Mouse (Mus musculus) spleen, postnatal 4 days (tissue): ENCODE data around the gene Samd8.

Experiments used
- DNase-seq, 2 experiments: peaks; one replicate each; pipeline ENCODE4 v3.0.0; 2022; ENCODE audit warnings: low spot score in 2 of 2

The Samd8 gene

GRCm38 (mm10) chr14:21750008-21750880 is at the start of gene Samd8:
Gene Samd8, plus strand, starts transcription at chr14:21750531.
- DNase-seq, result peak; percentile 80 to 92

GRCm38 (mm10) chr14:21702691-21703090 is 47.6 kb upstream of the Samd8 start:
- DNase-seq, result no peak

DNA sequence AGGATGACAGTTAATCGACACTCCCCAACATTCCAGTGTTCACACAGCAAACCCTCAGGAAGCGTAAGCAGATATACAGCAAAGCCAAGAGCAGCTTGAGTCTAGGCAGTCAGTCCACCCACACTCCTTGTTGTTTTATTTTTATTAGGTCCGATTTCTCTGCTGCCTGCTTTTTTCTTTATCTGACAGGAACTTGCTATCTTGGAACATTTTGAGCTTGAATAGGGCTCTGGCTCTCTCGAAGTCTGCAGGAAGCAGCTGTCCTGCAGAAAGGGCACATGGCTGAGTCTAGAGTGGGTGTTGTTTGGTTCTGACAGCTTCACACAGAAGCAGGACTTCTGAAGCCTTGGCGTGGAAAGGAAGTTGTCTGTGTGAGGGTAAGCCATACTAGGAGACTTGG is 47.1 kb upstream of the Samd8 start:
- no peak for DNase-seq

GRCm38 (mm10) chr14:21705462-21705861 is 44.9 kb upstream of the Samd8 start:
- DNase-seq, result no peak

DNA sequence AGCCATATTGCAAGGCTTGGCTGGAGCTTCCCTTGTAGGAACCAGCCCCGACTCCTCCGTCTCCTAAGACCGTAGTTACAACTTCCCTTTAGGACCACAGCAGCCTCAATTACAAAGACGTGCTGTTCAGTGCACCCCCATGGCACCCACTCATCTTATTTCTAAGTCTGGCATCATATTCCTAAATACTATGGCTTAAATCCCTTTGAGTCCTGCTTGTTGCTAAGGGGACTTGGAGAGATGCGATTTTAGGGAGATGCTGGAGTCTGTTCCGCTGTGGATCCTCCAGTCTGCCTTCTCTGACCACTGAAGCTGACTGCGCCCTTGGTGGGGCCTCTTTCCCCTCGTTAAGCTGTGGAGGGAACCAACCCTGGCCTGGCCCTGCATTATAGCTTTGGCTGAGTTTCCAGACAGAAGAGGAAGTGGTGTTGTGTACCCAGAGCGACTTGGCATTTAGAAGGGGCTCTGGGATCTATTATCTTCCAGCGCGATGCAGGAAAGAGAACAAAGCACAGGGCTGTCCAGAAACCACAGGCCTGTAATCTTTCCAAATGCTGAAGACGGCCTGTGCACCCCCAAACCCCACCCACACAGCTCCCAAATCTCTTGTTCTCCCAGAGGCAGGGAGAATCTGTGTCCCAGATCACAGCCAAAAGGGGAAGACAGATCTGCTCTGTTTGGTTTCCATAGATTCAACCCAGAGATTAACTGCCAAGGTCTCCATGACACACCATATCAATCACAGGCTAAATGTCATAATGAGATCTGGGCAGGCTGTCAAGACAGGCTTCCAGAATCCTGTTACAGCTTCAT is 43.4 kb upstream of the Samd8 start:
- peak in 1 of 2 experiments; percentile 29 for DNase-seq

GRCm38 (mm10) chr14:21709545-21709944 is 40.8 kb upstream of the Samd8 start:
- DNase-seq, result no peak

DNA sequence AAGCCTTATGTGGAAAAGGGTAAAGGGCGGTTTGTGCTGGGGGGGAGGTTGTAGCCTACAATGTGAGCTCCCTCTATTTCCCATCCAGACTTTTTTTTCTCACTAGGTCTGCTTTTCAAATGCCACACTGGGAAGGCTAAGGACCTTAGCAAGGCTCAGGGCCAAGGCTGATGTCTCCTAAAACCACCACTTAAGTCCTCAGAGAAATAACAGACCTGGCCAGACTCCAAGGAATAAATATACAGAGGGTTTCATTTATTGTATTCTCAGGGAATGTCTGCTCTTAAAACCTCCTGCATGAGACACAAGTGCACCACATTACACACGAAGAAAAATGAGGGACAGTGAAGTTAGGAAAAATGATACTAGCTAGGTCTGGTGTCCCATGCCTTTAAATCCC is 39.1 kb upstream of the Samd8 start:
- DNase-seq, result no peak

- no peak for DNase-seq
Measured at GRCm38 (mm10) chr14:21714486-21714885, 35.8 kb upstream of the Samd8 start, which contains the start of gene Dupd1. Gene Dupd1, minus strand, starts transcription at chr14:21714576.

- DNase-seq, result no peak
Measured at GRCm38 (mm10) chr14:21719646-21720383, 30.5 kb upstream of the Samd8 start.

GRCm38 (mm10) chr14:21720430-21721205 is 29.7 kb upstream of the Samd8 start:
- no peak for DNase-seq

GRCm38 (mm10) chr14:21722021-21722698 is 28.2 kb upstream of the Samd8 start:
- DNase-seq, result no peak

DNA sequence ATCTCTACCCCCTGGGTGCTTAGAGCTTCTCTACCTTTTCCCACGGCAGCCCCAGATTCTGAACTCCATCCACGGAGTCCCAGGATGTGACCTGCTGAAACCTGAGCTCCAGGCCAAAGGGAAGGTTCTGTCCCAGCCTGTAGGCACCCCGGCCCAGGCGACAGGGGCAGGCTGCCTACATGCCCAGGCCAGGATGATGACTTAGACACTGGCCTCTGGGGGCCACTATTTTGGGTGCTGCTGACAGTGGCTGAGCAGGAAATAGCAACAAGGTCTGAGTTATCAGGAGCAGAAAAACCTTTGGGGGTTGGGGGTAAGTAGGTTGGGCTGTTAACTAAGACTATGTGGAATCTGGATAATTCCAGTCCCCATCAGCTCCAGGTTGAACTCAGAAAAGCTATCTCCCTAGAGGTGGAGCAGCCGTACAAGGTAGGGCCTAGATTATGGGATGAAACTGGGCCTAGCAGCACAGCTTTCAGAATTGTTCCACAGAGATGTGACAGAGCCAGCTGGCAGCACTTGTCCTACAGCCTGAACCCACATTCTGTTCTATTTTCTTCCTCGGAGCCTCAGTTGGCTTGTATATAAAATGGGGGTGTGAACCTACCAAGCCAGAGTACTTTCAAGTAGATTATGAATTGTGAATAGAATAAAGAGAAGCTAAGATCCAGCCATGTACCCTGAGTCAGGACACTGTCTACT is 21.1 kb upstream of the Samd8 start:
- no peak for DNase-seq

DNA sequence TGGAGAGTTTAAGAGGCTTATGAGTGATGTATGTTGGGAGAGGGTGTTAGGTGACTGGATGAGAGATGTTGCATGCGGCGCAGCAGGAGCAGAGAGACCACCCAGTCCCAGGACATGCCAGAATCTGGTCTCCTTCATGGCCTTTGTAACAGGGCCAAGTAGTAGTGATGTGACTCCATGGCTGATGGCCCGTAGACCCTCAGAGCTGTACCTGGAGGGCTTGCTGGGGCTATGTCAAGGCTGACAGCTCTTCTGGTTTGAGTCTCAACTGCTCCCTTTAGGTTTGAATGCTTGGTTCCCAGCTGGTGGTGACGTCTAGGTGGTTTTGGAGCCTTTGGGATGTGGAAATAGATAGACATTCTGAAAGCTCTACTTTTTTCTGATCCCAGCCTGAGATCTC is 20.4 kb upstream of the Samd8 start:
- no peak for DNase-seq

DNA sequence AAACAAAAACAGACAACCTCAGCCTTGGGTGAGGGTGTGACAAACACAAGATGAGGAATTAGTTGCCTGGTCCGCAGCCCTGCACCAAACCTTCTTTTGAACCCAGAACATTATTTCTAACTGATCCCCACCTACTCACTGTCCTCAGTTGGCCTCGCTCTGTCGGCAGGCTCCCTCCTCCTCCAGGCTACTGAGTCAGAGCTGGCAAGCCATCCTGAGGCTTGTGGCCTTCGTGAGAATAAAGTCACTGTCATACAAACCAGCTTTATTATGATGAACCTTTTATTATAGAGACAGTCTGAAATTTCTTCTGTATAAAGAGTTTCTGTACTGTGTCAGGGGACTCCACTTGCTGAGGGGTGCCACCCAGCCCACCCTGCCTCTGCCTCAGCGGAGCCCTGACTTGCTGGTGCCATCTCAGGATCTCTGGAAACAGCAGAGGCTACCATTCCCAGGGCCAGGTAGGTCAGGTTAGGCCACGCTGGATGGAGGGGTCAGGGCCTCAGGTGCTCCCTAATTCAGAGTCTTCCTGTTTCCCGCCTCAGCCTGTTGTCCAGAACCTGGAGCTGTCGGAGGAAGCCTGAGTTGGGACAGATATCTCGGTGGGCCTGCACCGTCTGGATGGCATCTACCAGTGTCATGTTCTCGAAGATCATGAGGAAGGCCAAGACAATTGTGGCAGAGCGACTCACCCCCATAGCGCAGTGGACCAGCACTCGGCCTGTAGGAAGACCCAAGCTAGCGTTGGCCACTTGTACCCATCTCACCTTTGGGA is 17.0 kb upstream of the Samd8 start:
- no peak for DNase-seq

DNA sequence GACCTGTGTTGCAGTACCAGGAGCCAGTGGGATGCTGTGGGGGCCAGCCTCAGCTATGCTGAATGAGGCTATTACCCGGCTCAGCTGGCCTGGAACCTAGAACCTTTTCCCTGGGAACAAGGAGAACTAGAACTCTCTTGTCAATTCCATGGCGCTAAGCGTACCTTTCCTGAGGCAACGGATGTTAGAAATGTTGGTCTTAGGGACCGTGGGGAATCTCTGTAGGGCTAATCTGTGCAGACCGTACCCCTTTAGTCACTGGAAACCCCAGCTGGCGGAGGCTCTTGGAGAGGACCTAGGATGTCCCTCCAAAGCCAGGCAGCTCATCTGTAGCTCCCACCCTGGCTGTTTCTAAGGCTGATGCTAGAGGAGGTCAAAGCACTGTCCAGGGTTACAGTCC is 10.0 kb upstream of the Samd8 start:
- no peak for DNase-seq

GRCm38 (mm10) chr14:21741314-21741713 is 9.0 kb upstream of the Samd8 start:
- peak in 1 of 2 experiments; percentile 53 for DNase-seq

GRCm38 (mm10) chr14:21741786-21742185 is 8.5 kb upstream of the Samd8 start:
- peak; percentile 70 to 90 for DNase-seq

DNA sequence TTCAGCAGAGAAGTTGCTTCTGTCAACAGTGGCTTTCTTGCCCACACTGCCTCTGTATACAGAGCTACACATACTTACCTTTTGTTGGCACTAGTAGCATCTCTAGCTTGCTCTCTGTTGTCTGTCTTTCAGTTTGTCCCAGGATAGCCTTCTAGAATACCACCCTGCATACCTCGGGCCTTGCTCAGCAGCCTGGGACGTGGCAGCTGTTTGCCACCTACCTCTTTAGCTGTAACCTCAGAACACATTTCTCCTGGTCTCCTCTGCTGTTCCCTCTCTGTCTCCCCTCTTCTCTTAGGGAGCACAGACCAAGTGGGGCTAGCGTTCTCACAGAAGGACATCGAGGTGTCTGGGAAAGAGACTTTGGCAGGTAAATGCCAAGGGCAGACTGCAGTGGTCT is 7.9 kb upstream of the Samd8 start:
- no peak for DNase-seq

- DNase-seq, result no peak
Measured at GRCm38 (mm10) chr14:21744169-21744568, 6.2 kb upstream of the Samd8 start.
